In genomic region chr17:35704621-35705464, GRCm38 (mm10) we compare ENCODE assay signal across 10 mouse cellular contexts. TPM values are rescaled to one million over a fixed set of nuclear protein-coding genes. Genes with fewer than 3 reads are reported as not detected.
DNase-seq lines count a peak whose midpoint lies in the region; ATAC-seq lines count a peak whose summit lies in the region.
"Had no signal": no experiment of that assay in that cellular context is flagged by ENCODE, and none has a peak within 500 bp of the region (broad histone marks: within the 10 kb centered on the region; RNA-seq: fewer than 3 reads in every experiment).

Gene Ddr1 (minus strand): TSS chr17:35704621.

- 8% methylated on average over 19 of the region's 19 CpGs for WGBS in forebrain, embryonic 16.5 days
- 3% methylated on average over 19 of the region's 19 CpGs for WGBS in hindbrain, embryonic 10.5 days
- WGBS in stomach, embryonic 16.5 days, result 8% methylated on average over 19 of the region's 19 CpGs

- no peaks in the 10 kb centered on the region for H3K9me3 ChIP-seq in forebrain, embryonic 16.5 days (ENCODE audit: control insufficient read depth, low read length)
- H3K9me3 ChIP-seq in hindbrain, embryonic 10.5 days, result no peaks in the 10 kb centered on the region
- no peaks in the 10 kb centered on the region for H3K9me3 ChIP-seq in stomach, embryonic 16.5 days (replicated peaks; ENCODE audit: control insufficient read depth, low read length)
- H3K9me3 ChIP-seq: G1E had no signal

- H3K4me3 ChIP-seq in forebrain, embryonic 16.5 days (replicated peaks; ENCODE audit: low read length), result peak within 1 kb of the TSS; percentile 49
- peak within 1 kb of the TSS; percentile 96 for H3K4me3 ChIP-seq in hindbrain, embryonic 10.5 days
- H3K4me3 ChIP-seq in stomach, embryonic 16.5 days (replicated peaks; ENCODE audit: low read length), result peak within 1 kb of the TSS; percentile 50

- H3K4me1 ChIP-seq in forebrain, embryonic 16.5 days (replicated peaks; ENCODE audit: control insufficient read depth, insufficient read depth, low read length), result peaks cover 41% of the 10 kb centered on the region
- H3K4me1 ChIP-seq in hindbrain, embryonic 10.5 days (replicated peaks), result peaks cover 51% of the 10 kb centered on the region
- peaks cover 18% of the 10 kb centered on the region for H3K4me1 ChIP-seq in stomach, embryonic 16.5 days (ENCODE audit: control insufficient read depth, insufficient read depth, low read length)

- no peaks in the 10 kb centered on the region for H3K36me3 ChIP-seq in forebrain, embryonic 16.5 days (ENCODE audit: control insufficient read depth, insufficient read depth)
- peaks cover 4% of the 10 kb centered on the region for H3K36me3 ChIP-seq in hindbrain, embryonic 10.5 days
- H3K36me3 ChIP-seq in stomach, embryonic 16.5 days (ENCODE audit: control insufficient read depth, insufficient read depth, low read length), result no peaks in the 10 kb centered on the region
- H3K36me3 ChIP-seq: G1E had no signal

- no peaks in the 10 kb centered on the region for H3K27me3 ChIP-seq in forebrain, embryonic 16.5 days (replicated peaks; ENCODE audit: control insufficient read depth, insufficient read depth, low read length)
- peaks cover 14% of the 10 kb centered on the region; the same call in 1 of the 2 replicates for H3K27me3 ChIP-seq in hindbrain, embryonic 10.5 days (ENCODE audit: insufficient read depth, poor library complexity, severe bottlenecking)
- no peaks in the 10 kb centered on the region for H3K27me3 ChIP-seq in stomach, embryonic 16.5 days (ENCODE audit: control insufficient read depth, insufficient read depth, low read length)

- no peak for DNase-seq in frontal cortex, postnatal 10 days (ENCODE audit: low spot score in 2 of 2)
- no peak for DNase-seq in adrenal gland, adult 18-20 months (ENCODE audit: low spot score in 2 of 2)
- peak; percentile 88 for DNase-seq in hindbrain, embryonic 10.5 days (ENCODE audit: low spot score)
- peak; percentile 34 to 55 for DNase-seq in layer of hippocampus, adult 8-10 months (ENCODE audit: low spot score in 2 of 2)

- peak; percentile 13; the same call in 1 of the 2 replicates for ATAC-seq in frontal cortex, adult (ENCODE audit: low TSS enrichment)
- ATAC-seq in forebrain, embryonic 16.5 days, result peak; percentile 38
- 0 out of 2 replicates have a peak, but pooled peaks have one; percentile 21 for ATAC-seq in megakaryocyte-erythroid progenitor cell, adult 5-6 weeks (replicated peaks; ENCODE audit: low FRiP score, low TSS enrichment, poor library complexity, severe bottlenecking)
- ATAC-seq in stomach, embryonic 16.5 days (ENCODE audit: insufficient read depth, low FRiP score), result peak; percentile 18

- H3K4me2 ChIP-seq in forebrain, embryonic 16.5 days (ENCODE audit: low read length), result peak within 1 kb of the TSS; percentile 60
- peak within 1 kb of the TSS; percentile 57 for H3K4me2 ChIP-seq in stomach, embryonic 16.5 days (ENCODE audit: low read depth, low read length)

- peak within 1 kb of the TSS; percentile 74 for H3K9ac ChIP-seq in forebrain, embryonic 16.5 days (replicated peaks; ENCODE audit: low read depth, low read length)
- peak within 1 kb of the TSS; percentile 78 for H3K9ac ChIP-seq in stomach, embryonic 16.5 days (ENCODE audit: low read length)

- H3K27ac ChIP-seq in forebrain, embryonic 16.5 days (ENCODE audit: low read length), result peak within 1 kb of the TSS; percentile 97
- peak within 1 kb of the TSS; percentile 99 for H3K27ac ChIP-seq in hindbrain, embryonic 10.5 days
- peak within 1 kb of the TSS; percentile 95 for H3K27ac ChIP-seq in stomach, embryonic 16.5 days (ENCODE audit: low read length)
- H3K27ac ChIP-seq: macrophage had no signal

RNA-seq across cellular contexts. Expression of gene Ddr1, which starts in this region (rescaled TPM):
- 10 to 100 TPM; 33.5 to 44.1 TPM for total RNA-seq in adrenal gland, adult 18-20 months (2021)
- polyA plus RNA-seq in forebrain, embryonic 16.5 days (2015; fragmentation: Nextera tagmentation; extraction: Ambion mirVana), result 113 and 116 TPM in 2 replicates
- polyA plus RNA-seq in hindbrain, embryonic 10.5 days (2016; fragmentation: Nextera tagmentation; extraction: Ambion mirVana), result 134 and 184 TPM in 2 replicates
- total RNA-seq in layer of hippocampus, adult 8-10 months (2022), result 10 to 100 TPM; 58.3 to 84.6 (median 74.1) TPM
- not detected in 2 replicates for total RNA-seq in megakaryocyte-erythroid progenitor cell, adult 5-6 weeks (2014; fragmentation: Nextera tagmentation)
- not detected in 2 replicates for total RNA-seq in megakaryocyte-erythroid progenitor cell, adult 5-6 weeks (2017)
- 81.5 and 86.5 TPM in 2 replicates for polyA plus RNA-seq in stomach, embryonic 16.5 days (2015; fragmentation: Nextera tagmentation; extraction: Ambion mirVana)
- total RNA-seq: G1E had no signal

Comparison
In these comparisons a context has a peak if more than half of its experiments do, and no peak if none do; other contexts are left out.
1. RNA of gene Ddr1 (total RNA-seq): 58.3 to 84.6 TPM in layer of hippocampus, adult 8-10 months and 33.5 to 44.1 TPM in adrenal gland, adult 18-20 months; not detected in megakaryocyte-erythroid progenitor cell, adult 5-6 weeks; every median in the first group is over 10 times any median in the second.
2. Peak in ATAC-seq in megakaryocyte-erythroid progenitor cell, adult 5-6 weeks; RNA of the gene not detected or under 1 TPM.
3. DNase-seq: peak in hindbrain, embryonic 10.5 days (single experiment) and layer of hippocampus, adult 8-10 months (2 of 2); none in frontal cortex, postnatal 10 days (0 of 2) and adrenal gland, adult 18-20 months (0 of 2).
4. Peak in every context shown above with its lines, with median percentiles within 50 percentile points of each other: ATAC-seq, H3K27ac ChIP-seq and H3K4me3 ChIP-seq.